Mouse (Mus musculus): ENCODE measurements at regions not wholly inside any gene's neighbourhood (a gene's known extent, or its start where the extent isn't known, plus 50 kb on each side); places are given as distances from the start of the nearest gene placed in this dataset.
A peak's percentile ranks its signal among the peaks of the same experiment; 100 is the strongest.

GRCm38 (mm10) chr2:63347562-63347961 lies 163.5 kb upstream of the Kcnh7 start:
- DNase-seq (ENCODE audit: low spot score), result no peak

DNA sequence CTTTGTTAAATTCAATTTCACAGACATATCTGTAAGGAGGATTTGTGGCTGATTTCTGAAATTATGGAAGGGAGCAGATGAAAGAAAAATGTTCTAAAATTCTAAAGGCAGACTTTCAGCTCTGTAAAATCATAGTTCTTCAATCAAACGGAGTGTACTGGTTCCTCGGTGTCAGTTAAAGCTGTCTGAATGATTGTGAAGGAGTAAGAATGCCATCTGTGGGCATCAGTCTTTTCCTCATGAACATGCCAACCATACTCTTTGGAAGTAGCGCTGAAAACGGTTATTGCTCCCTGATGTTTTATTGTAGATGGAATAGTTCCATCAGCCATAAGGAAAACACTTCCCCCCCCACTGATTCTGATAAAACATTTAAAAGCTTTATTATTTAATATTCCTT lies 142.7 kb upstream of the Kcnh7 start:
- DNase-seq (ENCODE audit: low spot score), result no peak

- DNase-seq (ENCODE audit: low spot score), result no peak
Observed at GRCm38 (mm10) chr2:63280911-63281310, 96.8 kb upstream of the Kcnh7 start.

GRCm38 (mm10) chr2:63273799-63274203 lies 89.7 kb upstream of the Kcnh7 start:
- peak; percentile 9 for DNase-seq (ENCODE audit: low spot score)

DNA sequence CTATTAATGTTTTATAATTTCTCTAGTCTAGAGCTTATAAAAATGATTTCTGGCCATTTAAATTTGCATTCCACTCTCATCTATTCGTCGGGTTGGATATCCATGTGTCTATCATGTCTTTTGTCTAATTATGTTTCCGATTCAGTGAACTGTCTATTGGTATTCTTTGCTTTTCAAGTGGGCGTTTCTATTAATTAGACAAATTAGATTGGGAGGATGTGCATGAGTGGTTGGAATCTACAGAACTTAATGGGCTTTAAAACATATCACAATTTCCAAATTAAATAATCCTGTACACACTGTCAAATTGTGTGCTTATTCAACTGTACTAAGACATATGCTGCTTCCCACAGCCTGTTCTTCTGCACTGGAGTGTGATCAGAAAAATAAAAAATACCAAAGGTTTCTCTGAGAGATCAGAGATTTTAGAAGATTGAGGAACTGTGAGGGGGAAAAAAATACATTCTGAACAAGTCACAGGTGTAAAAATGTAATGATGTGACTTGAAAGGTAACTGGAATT lies 62.1 kb upstream of the Kcnh7 start:
- DNase-seq (ENCODE audit: low spot score), result peak; percentile 79

- DNase-seq (ENCODE audit: low spot score), result no peak
Observed at GRCm38 (mm10) chr2:63239326-63239725, 55.2 kb upstream of the Kcnh7 start.
